Mouse (Mus musculus): ENCODE measurements around the gene Gpr156.

DNA sequence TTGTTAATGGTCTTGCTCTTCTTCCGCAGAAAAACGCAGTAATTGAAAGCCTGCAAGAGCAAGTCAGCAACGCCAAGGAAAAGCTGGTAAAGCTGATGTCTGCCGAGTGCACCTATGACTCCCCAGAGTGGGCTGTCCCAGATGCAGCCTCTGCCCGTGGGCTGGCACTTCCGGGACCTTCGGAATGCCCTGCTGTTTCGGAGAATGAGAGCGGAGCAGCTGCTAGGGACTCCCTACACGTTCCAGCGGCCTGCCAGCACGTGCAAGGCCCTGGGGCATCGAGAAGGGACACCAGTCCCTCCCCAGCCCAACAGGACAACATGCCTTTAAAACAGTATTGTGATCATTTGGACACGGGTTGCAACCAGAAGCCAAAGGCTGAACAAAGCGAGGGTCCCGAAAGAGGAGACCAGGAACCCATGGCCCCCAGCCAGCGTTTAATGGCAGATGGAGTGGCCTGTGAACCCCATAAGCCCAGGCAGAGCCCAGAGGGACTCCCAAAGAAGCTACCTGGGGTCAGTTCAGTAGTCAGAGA lies 88.3 kb downstream of the Gpr156 start:
- TF ChIP-seq CTCF (IDR thresholded peaks at IDR 0.05; ENCODE audit: low read depth) (no peak), EP300 (IDR thresholded peaks at IDR 0.05; ENCODE audit: low read depth) (no peak)

All from liver, postnatal 0 days (tissue).